In genomic region chr3:127818694-127819663, GRCm38 (mm10) we compare ENCODE assay signal across 11 mouse cellular contexts. TPM values are rescaled to one million over a fixed set of nuclear protein-coding genes. Genes with fewer than 3 reads are reported as not detected.
A peak's percentile ranks its signal among the peaks of the same experiment; 100 is the strongest.
DNase-seq lines count a peak whose midpoint lies in the region; ATAC-seq and TF ChIP-seq lines count a peak whose summit lies in the region.
"Had no signal": no experiment of that assay in that cellular context is flagged by ENCODE, and none has a peak within 500 bp of the region (broad histone marks: within the 10 kb centered on the region; RNA-seq: fewer than 3 reads in every experiment).

No protein-coding gene starts in this region.

- no peak overlapping the region for H3K9ac ChIP-seq in liver, embryonic 11.5 days (ENCODE audit: low read depth, low read length)
- H3K9ac ChIP-seq in intestine, postnatal 0 days (ENCODE audit: low read depth, low read length) = no peak overlapping the region
- no peak overlapping the region for H3K9ac ChIP-seq in stomach, embryonic 15.5 days
- H3K9ac ChIP-seq: forebrain, embryonic 13.5 days had no signal

- H3K9me3 ChIP-seq in liver, embryonic 11.5 days (ENCODE audit: control insufficient read depth, low read length) = no peaks in the 10 kb centered on the region
- no peaks in the 10 kb centered on the region for H3K9me3 ChIP-seq in intestine, postnatal 0 days (ENCODE audit: control insufficient read depth)
- no peaks in the 10 kb centered on the region for H3K9me3 ChIP-seq in stomach, embryonic 15.5 days
- H3K9me3 ChIP-seq: forebrain, embryonic 13.5 days had no signal

- H3K4me1 ChIP-seq in liver, embryonic 11.5 days (replicated peaks; ENCODE audit: control insufficient read depth, insufficient read depth, low read length) = peaks cover 6% of the 10 kb centered on the region
- no peaks in the 10 kb centered on the region for H3K4me1 ChIP-seq in intestine, postnatal 0 days (replicated peaks; ENCODE audit: control insufficient read depth, insufficient read depth, low read length)
- no peaks in the 10 kb centered on the region for H3K4me1 ChIP-seq in stomach, embryonic 15.5 days

- TF ChIP-seq CTCF in intestine, postnatal 0 days (IDR thresholded peaks at IDR 0.05; ENCODE audit: low read depth) = no peak

- ATAC-seq in liver, embryonic 11.5 days (replicated peaks; ENCODE audit: low FRiP score) = 0 out of 2 replicates have a peak, but pooled peaks have one; percentile 29
- ATAC-seq in intestine, postnatal 0 days = peak; percentile 82
- ATAC-seq in stomach, embryonic 15.5 days (ENCODE audit: insufficient read depth, low FRiP score, low read depth) = peak; percentile 27; the same call in 1 of the 2 replicates
- ATAC-seq: forebrain, embryonic 13.5 days had no signal

- no peaks in the 10 kb centered on the region for H3K27me3 ChIP-seq in liver, embryonic 11.5 days (replicated peaks; ENCODE audit: control insufficient read depth, insufficient read depth, low read length)
- no peaks in the 10 kb centered on the region for H3K27me3 ChIP-seq in intestine, postnatal 0 days (replicated peaks; ENCODE audit: control insufficient read depth, insufficient read depth, low read length)
- H3K27me3 ChIP-seq in stomach, embryonic 15.5 days (replicated peaks) = no peaks in the 10 kb centered on the region
- H3K27me3 ChIP-seq: forebrain, embryonic 13.5 days had no signal

- H3K4me3 ChIP-seq in liver, embryonic 11.5 days (ENCODE audit: low read depth, low read length) = no peak overlapping the region
- no peak overlapping the region for H3K4me3 ChIP-seq in intestine, postnatal 0 days (ENCODE audit: low read depth, low read length)
- H3K4me3 ChIP-seq in stomach, embryonic 15.5 days (replicated peaks) = no peak overlapping the region
- H3K4me3 ChIP-seq: forebrain, embryonic 13.5 days had no signal

- no peak for DNase-seq in liver, embryonic 11.5 days (ENCODE audit: low spot score)
- DNase-seq in liver = no peak
- DNase-seq in kidney, postnatal 4 days = peak; percentile 15 to 41
- no peak for DNase-seq in ovary, postnatal 14 days (ENCODE audit: low spot score)
- no peak for DNase-seq in retina, embryonic 14.5 days (ENCODE audit: low spot score)
- no peak for DNase-seq in urinary bladder, postnatal 10 days (ENCODE audit: low spot score)
- DNase-seq: cerebellum, adult 9-10 months; lung, adult 2 months had no signal

- 80% methylated on average over 11 of the region's 11 CpGs for whole genome bisulfite sequencing in liver, embryonic 11.5 days
- WGBS in intestine, postnatal 0 days = 36% methylated on average over 11 of the region's 11 CpGs
- WGBS in stomach, embryonic 15.5 days = 66% methylated on average over 11 of the region's 11 CpGs

- H3K4me2 ChIP-seq in liver, embryonic 11.5 days = no peak overlapping the region
- 0 out of 2 replicates have a peak overlapping the region, but pooled peaks have one; percentile 0 for H3K4me2 ChIP-seq in intestine, postnatal 0 days (replicated peaks; ENCODE audit: low read depth)
- no peak overlapping the region for H3K4me2 ChIP-seq in stomach, embryonic 15.5 days
- H3K4me2 ChIP-seq: forebrain, embryonic 13.5 days had no signal

- H3K36me3 ChIP-seq in liver, embryonic 11.5 days (ENCODE audit: control insufficient read depth, insufficient read depth, low read length) = peaks cover 19% of the 10 kb centered on the region
- H3K36me3 ChIP-seq in intestine, postnatal 0 days (ENCODE audit: control insufficient read depth, insufficient read depth) = peaks cover 20% of the 10 kb centered on the region
- peaks cover 12% of the 10 kb centered on the region; the same call in 1 of the 2 replicates for H3K36me3 ChIP-seq in stomach, embryonic 15.5 days

- H3K27ac ChIP-seq in liver, embryonic 11.5 days (ENCODE audit: low read depth, low read length) = no peak overlapping the region; the same call in 1 of the 2 replicates
- H3K27ac ChIP-seq in intestine, postnatal 0 days (ENCODE audit: low read depth, low read length) = peak overlapping the region; percentile 70
- no peak overlapping the region for H3K27ac ChIP-seq in stomach, embryonic 15.5 days
- H3K27ac ChIP-seq: forebrain, embryonic 13.5 days had no signal

RNA-seq across cellular contexts. Expression of gene Ap1ar, which starts 18.3 kb away (rescaled TPM):
- 55.7 and 55.8 TPM in 2 replicates for polyA plus RNA-seq in liver, embryonic 11.5 days (2014; fragmentation: Nextera tagmentation; extraction: Ambion mirVana)
- 99.6 and 108 TPM in 2 replicates for polyA plus RNA-seq in intestine, postnatal 0 days (2015; fragmentation: Nextera tagmentation; extraction: Ambion mirVana)
- polyA plus RNA-seq in stomach, embryonic 15.5 days (2015; fragmentation: Nextera tagmentation; extraction: Ambion mirVana) = 66.9 and 70.0 TPM in 2 replicates

RNA-seq across cellular contexts. Expression of gene Tifa, which starts 29.4 kb away (rescaled TPM):
- 13.4 and 14.3 TPM in 2 replicates for polyA plus RNA-seq in liver, embryonic 11.5 days (2014; fragmentation: Nextera tagmentation; extraction: Ambion mirVana)
- polyA plus RNA-seq in intestine, postnatal 0 days (2015; fragmentation: Nextera tagmentation; extraction: Ambion mirVana) = 63.0 and 71.8 TPM in 2 replicates
- polyA plus RNA-seq in stomach, embryonic 15.5 days (2015; fragmentation: Nextera tagmentation; extraction: Ambion mirVana) = 7.5 and 8.1 TPM in 2 replicates

RNA-seq across cellular contexts. Expression of gene Alpk1, which starts 38.7 kb away (rescaled TPM):
- 0.92 and 1.1 TPM in 2 replicates for polyA plus RNA-seq in liver, embryonic 11.5 days (2014; fragmentation: Nextera tagmentation; extraction: Ambion mirVana)
- 0.85 and 1.6 TPM in 2 replicates for polyA plus RNA-seq in intestine, postnatal 0 days (2015; fragmentation: Nextera tagmentation; extraction: Ambion mirVana)
- 3.2 and 3.6 TPM in 2 replicates for polyA plus RNA-seq in stomach, embryonic 15.5 days (2015; fragmentation: Nextera tagmentation; extraction: Ambion mirVana)

Comparison
In these comparisons a context has a peak if more than half of its experiments do, and no peak if none do; other contexts are left out.
1. ATAC-seq: peak in every context shown above with its lines; median percentile 82 in intestine, postnatal 0 days; 29 in liver, embryonic 11.5 days; 27 in stomach, embryonic 15.5 days.
2. DNase-seq: peak in kidney, postnatal 4 days (2 of 2); none in liver, embryonic 11.5 days (single experiment), liver (single experiment), ovary, postnatal 14 days (single experiment), retina, embryonic 14.5 days (single experiment) and urinary bladder, postnatal 10 days (single experiment).